ENCODE assay signal across 9 mouse cellular contexts in the genomic region with DNA sequence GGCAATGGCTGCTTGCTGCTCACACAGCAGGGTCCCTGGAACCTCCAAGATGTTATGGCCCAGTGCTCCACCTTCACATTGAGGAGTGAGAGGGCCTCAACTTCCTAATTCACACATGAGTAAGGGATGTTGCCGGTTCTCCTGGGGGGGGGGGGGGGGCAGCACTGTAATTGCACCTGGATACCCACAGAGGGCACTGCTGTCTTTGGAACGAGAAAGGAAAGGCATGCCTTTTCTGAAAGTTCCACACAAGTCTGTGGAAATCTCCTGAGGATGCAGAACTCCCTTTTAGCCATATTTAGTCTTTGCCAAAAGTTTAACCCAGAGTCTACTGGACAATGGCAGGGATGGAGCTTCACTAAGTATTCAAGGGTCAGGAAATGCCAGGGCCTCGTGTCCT. TPM values are rescaled to one million over a fixed set of nuclear protein-coding genes. Genes with fewer than 3 reads are reported as not detected.
DNase-seq lines count a peak whose midpoint lies in the region; ATAC-seq lines count a peak whose summit lies in the region.
"Had no signal": no experiment of that assay in that cellular context is flagged by ENCODE, and none has a peak within 500 bp of the region (broad histone marks: within the 10 kb centered on the region; RNA-seq: fewer than 3 reads in every experiment).

No protein-coding gene starts in this region.

- intact Hi-C loops in left cerebral cortex, postnatal 36 days (cut with DNase I) = loop anchor here (2.0 kb wide), 1 partner anchor 320 kb away; no protein-coding TSS in a partner anchor

- ATAC-seq in intestine, embryonic 14.5 days (replicated peaks; ENCODE audit: low FRiP score, low TSS enrichment, low read depth) = no peak
- no peak for ATAC-seq in intestine, embryonic 16.5 days

- H3K9ac ChIP-seq in intestine, embryonic 14.5 days (ENCODE audit: low read length) = no peak overlapping the region
- no peak overlapping the region for H3K9ac ChIP-seq in intestine, embryonic 16.5 days (ENCODE audit: low read depth, low read length)

- WGBS in intestine, embryonic 14.5 days = 22% methylated on average over 3 of the region's 3 CpGs
- 33% methylated on average over 3 of the region's 3 CpGs for WGBS in intestine, embryonic 16.5 days

- H3K36me3 ChIP-seq in intestine, embryonic 14.5 days (ENCODE audit: control insufficient read depth, insufficient read depth, low read length) = no peaks in the 10 kb centered on the region
- no peaks in the 10 kb centered on the region for H3K36me3 ChIP-seq in intestine, embryonic 16.5 days (ENCODE audit: control insufficient read depth, insufficient read depth, low read length)

- H3K4me3 ChIP-seq in intestine, embryonic 14.5 days (ENCODE audit: low read depth, low read length) = no peak overlapping the region
- H3K4me3 ChIP-seq in intestine, embryonic 16.5 days (ENCODE audit: low read length) = no peak overlapping the region

- H3K27ac ChIP-seq in intestine, embryonic 14.5 days (ENCODE audit: low read depth) = 0 out of 2 replicates have a peak overlapping the region, but pooled peaks have one; percentile 18
- no peak overlapping the region for H3K27ac ChIP-seq in intestine, embryonic 16.5 days (ENCODE audit: low read length)
- H3K27ac ChIP-seq: macrophage had no signal

- H3K9me3 ChIP-seq in intestine, embryonic 14.5 days (ENCODE audit: control insufficient read depth, low read length) = no peaks in the 10 kb centered on the region
- no peaks in the 10 kb centered on the region for H3K9me3 ChIP-seq in intestine, embryonic 16.5 days (ENCODE audit: control insufficient read depth, low read length)

- H3K4me2 ChIP-seq in intestine, embryonic 14.5 days (ENCODE audit: low read length) = no peak overlapping the region
- H3K4me2 ChIP-seq in intestine, embryonic 16.5 days (ENCODE audit: low read depth, low read length) = no peak overlapping the region

- H3K27me3 ChIP-seq in intestine, embryonic 14.5 days (replicated peaks; ENCODE audit: control insufficient read depth, insufficient read depth, low read length) = no peaks in the 10 kb centered on the region
- no peaks in the 10 kb centered on the region for H3K27me3 ChIP-seq in intestine, embryonic 16.5 days (replicated peaks; ENCODE audit: control insufficient read depth, insufficient read depth, low read length)

- DNase-seq in intestine, embryonic 14.5 days (ENCODE audit: low spot score) = peak; percentile 77
- peak; percentile 49 for DNase-seq in 3T3-L1 (ENCODE audit: low read depth, low spot score)
- peak; percentile 53 for DNase-seq in 416B (ENCODE audit: low read depth)
- DNase-seq in embryo, embryonic 11 days = peak; percentile 60
- no peak for DNase-seq in left cerebral cortex, postnatal 36 days (ENCODE audit: low spot score in 2 of 2)
- DNase-seq in right cerebral cortex, postnatal 36 days (ENCODE audit: low spot score in 2 of 2) = no peak
- DNase-seq: kidney, postnatal 14 days had no signal

- H3K4me1 ChIP-seq in intestine, embryonic 14.5 days (replicated peaks; ENCODE audit: control insufficient read depth, insufficient read depth, low read length) = peaks cover 9% of the 10 kb centered on the region
- H3K4me1 ChIP-seq in intestine, embryonic 16.5 days (ENCODE audit: control insufficient read depth, insufficient read depth, low read length) = peaks cover 13% of the 10 kb centered on the region; the same call in 1 of the 2 replicates

RNA-seq across cellular contexts. Expression of gene Itga9, which starts 17.2 kb away (rescaled TPM):
- polyA plus RNA-seq in intestine, embryonic 14.5 days (2014; fragmentation: Nextera tagmentation; extraction: Ambion mirVana) = 9.5 and 12.6 TPM in 2 replicates
- polyA plus RNA-seq in intestine, embryonic 16.5 days (2015; fragmentation: Nextera tagmentation; extraction: Ambion mirVana) = 3.5 and 3.7 TPM in 2 replicates
- total RNA-seq in left cerebral cortex, postnatal 36 days (2021) = 1 to 10 TPM; 5.5 to 9.3 TPM

Comparison
In these comparisons a context has a peak if more than half of its experiments do, and no peak if none do; other contexts are left out.
1. DNase-seq: peak in intestine, embryonic 14.5 days (single experiment), 3T3-L1 (single experiment), 416B (single experiment) and embryo, embryonic 11 days (single experiment); none in left cerebral cortex, postnatal 36 days (0 of 2) and right cerebral cortex, postnatal 36 days (0 of 2).